Mouse (Mus musculus): ENCODE measurements around the gene Wee2. TPM values are rescaled to one million over a fixed set of nuclear protein-coding genes. Genes with fewer than 3 reads are reported as not detected.

Wee2 gene
- polyA plus RNA-seq (2015; fragmentation: Nextera tagmentation; extraction: Ambion mirVana): not detected in 2 replicates

GRCm38 (mm10) chr6:40438936-40439335 is at the start of gene Wee2:
TSS of gene Wee2 (plus strand) at chr6:40439088.

GRCm38 (mm10) chr6:40436047-40436483 is 2.8 kb upstream of the Wee2 start, which contains the start of gene E330009J07Rik:
TSS of gene E330009J07Rik (minus strand) at chr6:40436135.

GRCm38 (mm10) chr6:40470916-40471719 is 32.2 kb downstream of the Wee2 start, which contains the start of gene Ssbp1:
TSS of gene Ssbp1 (plus strand) at chr6:40471352.

GRCm38 (mm10) chr6:40490933-40491332 is 52.0 kb downstream of the Wee2 start, which contains the start of gene Tas2r137:
TSS of gene Tas2r137 (plus strand) at chr6:40491233.

GRCm38 (mm10) chr6:40493229-40493628 is 54.3 kb downstream of the Wee2 start, which contains the start of gene Tas2r108:
TSS of gene Tas2r108 (plus strand) at chr6:40493529.

Other genes starting within 250 kb of the Wee2 start
- 22.4 and 32.5 TPM in 2 replicates for gene Agk, start 113.9 kb upstream of the Wee2 start, polyA plus RNA-seq (2015; fragmentation: Nextera tagmentation; extraction: Ambion mirVana)
- 4.5 and 7.0 TPM in 2 replicates for gene E330009J07Rik, start 3.0 kb upstream of the Wee2 start, polyA plus RNA-seq (2015; fragmentation: Nextera tagmentation; extraction: Ambion mirVana)
- gene Ssbp1, start 32.3 kb downstream of the Wee2 start, polyA plus RNA-seq (2015; fragmentation: Nextera tagmentation; extraction: Ambion mirVana): 191 and 199 TPM in 2 replicates
- gene Tas2r137, start 52.1 kb downstream of the Wee2 start, polyA plus RNA-seq (2015; fragmentation: Nextera tagmentation; extraction: Ambion mirVana): not detected in 2 replicates
- not detected in 2 replicates for gene Tas2r108, start 54.4 kb downstream of the Wee2 start, polyA plus RNA-seq (2015; fragmentation: Nextera tagmentation; extraction: Ambion mirVana)
- not detected in 2 replicates for gene Prss37, start 80.4 kb downstream of the Wee2 start, polyA plus RNA-seq (2015; fragmentation: Nextera tagmentation; extraction: Ambion mirVana)
- gene Olfr461, start 116.0 kb downstream of the Wee2 start, polyA plus RNA-seq (2015; fragmentation: Nextera tagmentation; extraction: Ambion mirVana): not detected in 2 replicates
- not detected in 2 replicates for gene Olfr460, start 130.4 kb downstream of the Wee2 start, polyA plus RNA-seq (2015; fragmentation: Nextera tagmentation; extraction: Ambion mirVana)
- 2.2 and 2.9 TPM in 2 replicates for gene Clec5a, start 146.7 kb downstream of the Wee2 start, polyA plus RNA-seq (2015; fragmentation: Nextera tagmentation; extraction: Ambion mirVana)
- not detected in 2 replicates for gene Tas2r138, start 174.2 kb downstream of the Wee2 start, polyA plus RNA-seq (2015; fragmentation: Nextera tagmentation; extraction: Ambion mirVana)
- gene Mgam, start 189.7 kb downstream of the Wee2 start, polyA plus RNA-seq (2015; fragmentation: Nextera tagmentation; extraction: Ambion mirVana): 0.29 and 0.57 TPM in 2 replicates

All from adrenal gland, postnatal 0 days (tissue).